Mouse (Mus musculus) myocyte (in vitro differentiated cells): ENCODE results near the gene Ifna4.

Source experiments
- E2F4 ChIP-seq: IDR thresholded peaks from one replicate; pipeline ENCODE4 v1.6.1; 2011; ENCODE audit warnings: mild to moderate bottlenecking, control low read depth, moderate library complexity; ENCODE audit not compliant: insufficient read depth
- MAX ChIP-seq: IDR thresholded peaks from one replicate; pipeline ENCODE4 v1.6.1; 2011; ENCODE audit warnings: low read depth, mild to moderate bottlenecking, control low read depth
- POLR2A ChIP-seq: IDR thresholded peaks from one replicate; pipeline ENCODE4 v1.6.1; 2011; ENCODE audit warnings: low read depth, mild to moderate bottlenecking, control low read depth, moderate library complexity; ENCODE audit not compliant: insufficient read length
- POLR2AphosphoS2 ChIP-seq: IDR thresholded peaks from one replicate; pipeline ENCODE4 v1.6.1; 2011; ENCODE audit warnings: low read depth, control low read depth; ENCODE audit not compliant: insufficient read length
- REST ChIP-seq: IDR thresholded peaks from one replicate; pipeline ENCODE4 v1.6.1; 2011; ENCODE audit warnings: mild to moderate bottlenecking, control low read depth, moderate library complexity; ENCODE audit not compliant: insufficient read depth, insufficient read length
- USF1 ChIP-seq: IDR thresholded peaks from one replicate; pipeline ENCODE4 v1.6.1; 2011; ENCODE audit warnings: low read depth, mild to moderate bottlenecking, control low read depth, moderate library complexity

- TF ChIP-seq MAX (no peak), POLR2A (no peak), USF1 (no peak), POLR2AphosphoS2 (no peak), REST (no peak), E2F4 (no peak)
These were observed 8.0 kb downstream of the Ifna4 start, which contains the start of gene Ifna1 for GRCm38 (mm10) chr4:88849698-88850097.
